Mouse (Mus musculus) kidney, postnatal 10 days (tissue): Measurements from ENCODE around the gene Sorl1.
"Not testable (repeated sequence)": the region's sequence is repeated elsewhere in the genome, so short reads cannot be mapped to it uniquely, and the experiment has no call there.

Experiments
- DNase-seq: peaks from one replicate; pipeline ENCODE4 v3.0.0; 2021; ENCODE audit warnings: mixed read lengths

Sorl1 gene

GRCm38 (mm10) chr9:42091561-42091960 is 32.5 kb downstream of the Sorl1 start:
- no peak for DNase-seq

GRCm38 (mm10) chr9:42087921-42088320 is 36.2 kb downstream of the Sorl1 start:
- DNase-seq: no peak

- DNase-seq: no peak
Observed at GRCm38 (mm10) chr9:42085970-42086369, 38.1 kb downstream of the Sorl1 start.

- no peak for DNase-seq
Observed at GRCm38 (mm10) chr9:42083661-42084067, 40.4 kb downstream of the Sorl1 start.

GRCm38 (mm10) chr9:42081681-42082530 is 42.2 kb downstream of the Sorl1 start:
- no peak for DNase-seq

- DNase-seq: peak; percentile 38
Observed at GRCm38 (mm10) chr9:42080671-42081070, 43.4 kb downstream of the Sorl1 start.

GRCm38 (mm10) chr9:42077112-42077845 is 46.8 kb downstream of the Sorl1 start:
- no peak for DNase-seq

GRCm38 (mm10) chr9:42076256-42076849 is 47.7 kb downstream of the Sorl1 start:
- no peak for DNase-seq

GRCm38 (mm10) chr9:42075241-42075640 is 48.9 kb downstream of the Sorl1 start:
- no peak for DNase-seq

- peak; percentile 49 for DNase-seq
Observed at GRCm38 (mm10) chr9:42072010-42072409, 52.1 kb downstream of the Sorl1 start.

GRCm38 (mm10) chr9:42070856-42071255 is 53.2 kb downstream of the Sorl1 start:
- no peak for DNase-seq

GRCm38 (mm10) chr9:42069471-42069870 is 54.6 kb downstream of the Sorl1 start:
- no peak for DNase-seq

- DNase-seq: no peak
Observed at GRCm38 (mm10) chr9:42067950-42068349, 56.1 kb downstream of the Sorl1 start.

- DNase-seq: no peak
Observed at GRCm38 (mm10) chr9:42065756-42066155, 58.3 kb downstream of the Sorl1 start.

GRCm38 (mm10) chr9:42063391-42063790 is 60.7 kb downstream of the Sorl1 start:
- DNase-seq: no peak

GRCm38 (mm10) chr9:42062269-42062668 is 61.8 kb downstream of the Sorl1 start:
- no peak for DNase-seq

- DNase-seq: not testable (repeated sequence)
Observed at GRCm38 (mm10) chr9:42059006-42059405, 65.1 kb downstream of the Sorl1 start.

- DNase-seq: no peak
Observed at GRCm38 (mm10) chr9:42056591-42056990, 67.5 kb downstream of the Sorl1 start.

- DNase-seq: peak; percentile 41
Observed at GRCm38 (mm10) chr9:42055378-42055777, 68.7 kb downstream of the Sorl1 start.

- DNase-seq: peak; percentile 78
Observed at GRCm38 (mm10) chr9:42054339-42055272, 69.5 kb downstream of the Sorl1 start.

- DNase-seq: no peak
Observed at GRCm38 (mm10) chr9:42053591-42054190, 70.4 kb downstream of the Sorl1 start.
